Mouse (Mus musculus) kidney, postnatal 10 days (tissue): ENCODE data around the gene Vmn1r49.
"Not testable (repeated sequence)": the region's sequence is repeated elsewhere in the genome, so short reads cannot be mapped to it uniquely, and the experiment has no call there.

Experiments
- DNase-seq: peaks from one replicate; pipeline ENCODE4 v3.0.0; 2021; ENCODE audit warnings: mixed read lengths

Vmn1r49 gene

GRCm38 (mm10) chr6:90078406-90078805 lies at the start of gene Vmn1r49:
TSS of gene Vmn1r49 (minus strand) at chr6:90078506.
- no peak for DNase-seq

GRCm38 (mm10) chr6:90122296-90122695 lies 44.0 kb upstream of the Vmn1r49 start, which contains the start of gene Vmn1r51:
TSS of gene Vmn1r51 (plus strand) at chr6:90122596.
- DNase-seq = not testable (repeated sequence)

GRCm38 (mm10) chr6:90101130-90101529 lies 22.8 kb upstream of the Vmn1r49 start, which contains the start of gene Vmn1r50:
TSS of gene Vmn1r50 (plus strand) at chr6:90101430.
- DNase-seq = no peak

- no peak for DNase-seq
These were observed 22.3 kb upstream of the Vmn1r49 start for GRCm38 (mm10) chr6:90100566-90100965.

- not testable (repeated sequence) for DNase-seq
These were observed 41.6 kb downstream of the Vmn1r49 start, which contains the start of gene Vmn1r48 for GRCm38 (mm10) chr6:90036741-90037140. TSS of gene Vmn1r48 (minus strand) at chr6:90036841.
